Mouse (Mus musculus): Measurements from ENCODE around the gene Fam160a1. TPM values are rescaled to one million over a fixed set of nuclear protein-coding genes. Genes with fewer than 3 reads are reported as not detected.

Gene Fam160a1
- 7.5 and 8.9 TPM in 2 replicates for polyA plus RNA-seq (2015; fragmentation: Nextera tagmentation; extraction: Ambion mirVana)

DNA sequence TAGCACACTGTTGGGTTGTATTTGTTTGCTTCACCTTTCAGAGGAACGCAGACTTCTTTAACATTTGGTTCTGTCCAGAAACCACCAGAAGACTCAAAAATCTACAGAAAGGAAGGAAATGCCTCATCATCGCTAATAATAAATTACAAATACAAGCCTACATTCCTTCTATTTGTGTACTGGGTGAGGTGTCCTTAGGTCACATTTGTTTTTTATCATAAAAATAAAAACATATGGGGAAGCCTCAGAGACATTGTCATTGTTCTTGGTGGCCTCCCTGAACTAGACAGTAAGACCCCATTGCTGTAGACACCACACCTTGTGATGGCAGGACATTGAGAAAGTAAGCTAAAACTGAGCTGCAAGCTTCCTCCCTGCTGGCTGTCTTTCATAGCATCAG lies at the start of gene Fam160a1:
Gene Fam160a1 (minus strand): TSS at position 101 of the 400 bp plus-strand sequence.
- H3K4me2 ChIP-seq (ENCODE audit: low read depth, low read length): no peak within 1 kb of the TSS
- no peaks in the 10 kb centered on the region for H3K9me3 ChIP-seq (replicated peaks; ENCODE audit: control insufficient read depth, low read length)
- no peak for ATAC-seq (ENCODE audit: insufficient read depth, low FRiP score)
- H3K27ac ChIP-seq (ENCODE audit: low read length): no peak within 1 kb of the TSS
- 79% methylated on average over 2 of the region's 2 CpGs for WGBS
- H3K4me3 ChIP-seq (replicated peaks; ENCODE audit: low read length): no peak within 1 kb of the TSS
- no peaks in the 10 kb centered on the region for H3K4me1 ChIP-seq (ENCODE audit: control insufficient read depth, insufficient read depth, low read length)
- H3K9ac ChIP-seq (ENCODE audit: low read length): no peak within 1 kb of the TSS
- H3K36me3 ChIP-seq (ENCODE audit: control insufficient read depth, insufficient read depth, low read length): no peaks in the 10 kb centered on the region
- no peaks in the 10 kb centered on the region for H3K27me3 ChIP-seq (ENCODE audit: control insufficient read depth, insufficient read depth, low read length)

DNA sequence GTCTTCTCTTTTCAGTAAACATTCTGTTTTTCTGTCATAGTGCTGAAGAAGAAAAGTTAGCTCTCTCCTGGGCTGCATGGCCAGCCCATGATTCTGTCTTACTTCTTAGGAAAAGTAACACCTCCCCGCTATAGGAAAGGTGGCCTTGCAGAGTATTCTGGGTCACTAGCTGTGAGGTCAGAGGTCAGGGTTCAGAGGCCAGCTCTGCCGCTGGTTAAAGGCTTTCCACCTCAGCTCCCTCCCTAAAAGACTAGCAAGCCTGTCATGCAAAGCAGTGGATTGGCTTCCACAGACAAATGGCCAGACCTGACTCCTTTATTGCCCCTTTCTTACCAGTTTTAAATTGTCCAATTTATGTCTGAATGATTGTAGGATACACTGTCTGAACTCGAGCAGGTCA lies 46.9 kb upstream of the Fam160a1 start:
- Histone ChIP-seq H3K36me3 (ENCODE audit: control insufficient read depth, insufficient read depth, low read length) (no peaks in the 10 kb centered on the region), H3K4me1 (ENCODE audit: control insufficient read depth, insufficient read depth, low read length) (no peaks in the 10 kb centered on the region), H3K27me3 (ENCODE audit: control insufficient read depth, insufficient read depth, low read length) (no peaks in the 10 kb centered on the region), H3K9ac (ENCODE audit: low read length) (no peak overlapping the region), H3K27ac (ENCODE audit: low read length) (no peak overlapping the region), H3K9me3 (replicated peaks; ENCODE audit: control insufficient read depth, low read length) (no peaks in the 10 kb centered on the region), H3K4me3 (replicated peaks; ENCODE audit: low read length) (no peak overlapping the region), H3K4me2 (ENCODE audit: low read depth, low read length) (no peak overlapping the region)
- ATAC-seq (ENCODE audit: insufficient read depth, low FRiP score): no peak
- 25% methylated on average over 3 of the region's 3 CpGs for WGBS

DNA sequence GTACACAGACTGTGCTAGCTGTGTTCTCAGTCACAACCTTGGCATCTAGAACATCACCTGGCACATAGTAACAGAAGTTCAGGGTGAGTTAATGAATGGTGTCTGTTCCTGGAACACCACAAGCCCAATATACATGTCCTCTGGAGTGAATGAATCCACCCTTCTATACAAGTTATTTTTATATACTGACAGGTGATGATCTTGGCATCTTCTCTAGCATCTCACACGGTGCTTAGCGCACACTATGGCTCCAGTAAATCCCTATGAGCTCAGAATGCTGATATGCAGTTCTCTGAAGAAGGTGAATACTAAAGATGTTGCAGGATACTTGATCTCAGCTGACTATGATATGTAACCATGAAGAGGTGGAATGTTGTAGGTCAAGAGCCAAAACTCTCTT lies 45.8 kb upstream of the Fam160a1 start:
- 87% methylated on average over 2 of the region's 2 CpGs for WGBS
- Histone ChIP-seq H3K4me1 (ENCODE audit: control insufficient read depth, insufficient read depth, low read length) (no peaks in the 10 kb centered on the region), H3K4me2 (ENCODE audit: low read depth, low read length) (no peak overlapping the region), H3K36me3 (ENCODE audit: control insufficient read depth, insufficient read depth, low read length) (no peaks in the 10 kb centered on the region), H3K27me3 (ENCODE audit: control insufficient read depth, insufficient read depth, low read length) (no peaks in the 10 kb centered on the region), H3K27ac (ENCODE audit: low read length) (no peak overlapping the region), H3K9me3 (replicated peaks; ENCODE audit: control insufficient read depth, low read length) (no peaks in the 10 kb centered on the region), H3K4me3 (replicated peaks; ENCODE audit: low read length) (no peak overlapping the region), H3K9ac (ENCODE audit: low read length) (no peak overlapping the region)
- ATAC-seq (ENCODE audit: insufficient read depth, low FRiP score): no peak

DNA sequence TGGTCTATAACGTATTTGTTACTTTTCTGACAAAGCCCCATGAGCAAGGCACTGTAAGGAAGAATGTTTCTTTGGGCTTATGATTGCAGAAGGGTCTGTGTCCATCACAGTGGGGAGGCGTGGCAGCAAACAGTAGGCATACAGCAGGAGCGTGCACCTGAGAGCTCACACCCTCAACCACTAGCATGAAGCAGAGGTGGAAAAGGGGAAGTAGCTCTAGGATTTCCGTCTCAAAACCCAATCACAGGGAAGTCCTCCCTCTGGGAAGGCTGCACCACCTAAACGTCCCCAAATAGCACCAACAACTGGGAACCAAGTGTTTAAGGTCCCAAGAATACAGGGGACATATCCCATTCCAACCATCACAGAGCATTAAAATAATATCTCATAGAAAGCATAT lies 43.9 kb upstream of the Fam160a1 start:
- H3K27me3 ChIP-seq (ENCODE audit: control insufficient read depth, insufficient read depth, low read length): no peaks in the 10 kb centered on the region
- no peak overlapping the region for H3K9ac ChIP-seq (ENCODE audit: low read length)
- H3K4me2 ChIP-seq (ENCODE audit: low read depth, low read length): no peak overlapping the region
- no peaks in the 10 kb centered on the region for H3K36me3 ChIP-seq (ENCODE audit: control insufficient read depth, insufficient read depth, low read length)
- no peak overlapping the region for H3K4me3 ChIP-seq (replicated peaks; ENCODE audit: low read length)
- no peak overlapping the region for H3K27ac ChIP-seq (ENCODE audit: low read length)
- ATAC-seq (ENCODE audit: insufficient read depth, low FRiP score): no peak
- no peaks in the 10 kb centered on the region for H3K4me1 ChIP-seq (ENCODE audit: control insufficient read depth, insufficient read depth, low read length)
- no peaks in the 10 kb centered on the region for H3K9me3 ChIP-seq (replicated peaks; ENCODE audit: control insufficient read depth, low read length)
- 79% methylated on average over 5 of the region's 5 CpGs for WGBS

DNA sequence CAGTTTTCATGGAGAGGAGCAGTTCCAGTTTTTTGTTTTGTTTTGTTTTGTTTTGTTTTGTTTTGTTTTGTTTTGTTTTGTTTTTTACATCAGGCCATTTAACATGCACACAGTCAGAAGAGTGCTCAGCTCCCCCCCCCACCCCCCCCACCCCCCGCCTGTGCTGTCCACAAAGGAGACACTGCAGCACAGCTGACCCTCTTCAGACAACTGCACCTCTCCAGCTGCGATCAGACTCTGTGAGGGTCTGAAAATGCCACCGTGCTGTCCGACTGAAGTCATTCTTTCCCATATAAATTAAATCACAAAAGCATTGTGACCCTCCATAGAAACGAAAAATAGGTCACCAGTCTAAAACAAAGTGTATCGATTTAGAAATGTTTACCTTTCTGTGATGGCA lies 42.2 kb upstream of the Fam160a1 start:
- Histone ChIP-seq H3K27me3 (ENCODE audit: control insufficient read depth, insufficient read depth, low read length) (no peaks in the 10 kb centered on the region), H3K9ac (ENCODE audit: low read length) (no peak overlapping the region), H3K4me3 (replicated peaks; ENCODE audit: low read length) (no peak overlapping the region), H3K36me3 (ENCODE audit: control insufficient read depth, insufficient read depth, low read length) (no peaks in the 10 kb centered on the region), H3K27ac (ENCODE audit: low read length) (no peak overlapping the region), H3K9me3 (replicated peaks; ENCODE audit: control insufficient read depth, low read length) (no peaks in the 10 kb centered on the region), H3K4me2 (ENCODE audit: low read depth, low read length) (no peak overlapping the region), H3K4me1 (ENCODE audit: control insufficient read depth, insufficient read depth, low read length) (no peaks in the 10 kb centered on the region)
- no peak for ATAC-seq (ENCODE audit: insufficient read depth, low FRiP score)
- WGBS: 73% methylated on average over 6 of the region's 6 CpGs

- Histone ChIP-seq H3K4me2 (ENCODE audit: low read depth, low read length) (no peak overlapping the region), H3K4me3 (replicated peaks; ENCODE audit: low read length) (no peak overlapping the region), H3K27ac (ENCODE audit: low read length) (no peak overlapping the region), H3K27me3 (ENCODE audit: control insufficient read depth, insufficient read depth, low read length) (no peaks in the 10 kb centered on the region), H3K4me1 (ENCODE audit: control insufficient read depth, insufficient read depth, low read length) (no peaks in the 10 kb centered on the region), H3K9ac (ENCODE audit: low read length) (no peak overlapping the region), H3K36me3 (ENCODE audit: control insufficient read depth, insufficient read depth, low read length) (no peaks in the 10 kb centered on the region), H3K9me3 (replicated peaks; ENCODE audit: control insufficient read depth, low read length) (no peaks in the 10 kb centered on the region)
- WGBS: 49% methylated on average over 11 of the region's 11 CpGs
- ATAC-seq (ENCODE audit: insufficient read depth, low FRiP score): no peak; the same call in 1 of the 2 replicates
These were observed 41.3 kb upstream of the Fam160a1 start for GRCm38 (mm10) chr3:85858140-85859135.

- H3K9me3 ChIP-seq (replicated peaks; ENCODE audit: control insufficient read depth, low read length): no peaks in the 10 kb centered on the region
- WGBS: 47% methylated on average over 4 of the region's 4 CpGs
These were observed 40.0 kb upstream of the Fam160a1 start for GRCm38 (mm10) chr3:85857083-85857482.

GRCm38 (mm10) chr3:85855947-85856346 lies 38.9 kb upstream of the Fam160a1 start:
- Histone ChIP-seq H3K36me3 (ENCODE audit: control insufficient read depth, insufficient read depth, low read length) (no peaks in the 10 kb centered on the region), H3K4me2 (ENCODE audit: low read depth, low read length) (no peak overlapping the region), H3K27ac (ENCODE audit: low read length) (no peak overlapping the region), H3K9ac (ENCODE audit: low read length) (no peak overlapping the region), H3K27me3 (ENCODE audit: control insufficient read depth, insufficient read depth, low read length) (no peaks in the 10 kb centered on the region), H3K9me3 (replicated peaks; ENCODE audit: control insufficient read depth, low read length) (no peaks in the 10 kb centered on the region), H3K4me3 (replicated peaks; ENCODE audit: low read length) (no peak overlapping the region), H3K4me1 (ENCODE audit: control insufficient read depth, insufficient read depth, low read length) (no peaks in the 10 kb centered on the region)
- no peak for ATAC-seq (ENCODE audit: insufficient read depth, low FRiP score)
- WGBS: 81% methylated on average over 5 of the region's 5 CpGs

More at GRCm38 (mm10) chr3:85857083-85857482, 40.0 kb upstream of the Fam160a1 start:
- no peaks in the 10 kb centered on the region for H3K36me3 ChIP-seq (ENCODE audit: control insufficient read depth, insufficient read depth, low read length)
- ATAC-seq (ENCODE audit: insufficient read depth, low FRiP score): no peak
- H3K4me2 ChIP-seq (ENCODE audit: low read depth, low read length): no peak overlapping the region
- H3K27ac ChIP-seq (ENCODE audit: low read length): no peak overlapping the region
- H3K4me1 ChIP-seq (ENCODE audit: control insufficient read depth, insufficient read depth, low read length): no peaks in the 10 kb centered on the region
- H3K9ac ChIP-seq (ENCODE audit: low read length): no peak overlapping the region
- H3K27me3 ChIP-seq (ENCODE audit: control insufficient read depth, insufficient read depth, low read length): no peaks in the 10 kb centered on the region
- H3K4me3 ChIP-seq (replicated peaks; ENCODE audit: low read length): no peak overlapping the region

DNA sequence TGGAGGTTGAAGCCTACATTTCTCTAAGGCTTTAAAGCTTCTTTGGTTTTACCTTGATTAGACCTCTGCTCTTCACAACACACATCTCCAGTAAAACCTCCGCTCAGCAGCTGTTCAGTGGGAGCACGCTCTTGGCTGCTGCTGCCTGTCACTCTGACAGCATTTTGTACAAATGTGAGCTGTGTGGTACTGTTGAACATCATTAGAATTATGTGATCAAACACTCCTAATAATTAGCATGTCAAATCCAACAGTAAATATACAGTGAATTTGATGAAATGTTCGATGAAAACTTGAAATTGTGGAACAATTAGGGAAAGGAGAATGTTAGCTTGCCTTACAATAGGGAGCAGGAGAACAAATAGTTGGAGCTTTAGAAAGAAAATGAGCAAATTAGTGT lies 38.0 kb upstream of the Fam160a1 start:
- no peaks in the 10 kb centered on the region for H3K4me1 ChIP-seq (ENCODE audit: control insufficient read depth, insufficient read depth, low read length)
- H3K36me3 ChIP-seq (ENCODE audit: control insufficient read depth, insufficient read depth, low read length): no peaks in the 10 kb centered on the region
- no peak overlapping the region for H3K9ac ChIP-seq (ENCODE audit: low read length)
- H3K27ac ChIP-seq (ENCODE audit: low read length): no peak overlapping the region
- H3K9me3 ChIP-seq (replicated peaks; ENCODE audit: control insufficient read depth, low read length): no peaks in the 10 kb centered on the region
- H3K4me3 ChIP-seq (replicated peaks; ENCODE audit: low read length): no peak overlapping the region
- no peak overlapping the region for H3K4me2 ChIP-seq (ENCODE audit: low read depth, low read length)
- ATAC-seq (ENCODE audit: insufficient read depth, low FRiP score): no peak
- WGBS: 83% methylated on average over 3 of the region's 3 CpGs
- no peaks in the 10 kb centered on the region for H3K27me3 ChIP-seq (ENCODE audit: control insufficient read depth, insufficient read depth, low read length)
